Mouse (Mus musculus) urinary bladder, postnatal 10 days (tissue): Measurements from ENCODE around the gene Clip4.

Experiments used
- DNase-seq: peaks from one replicate; pipeline ENCODE4 v3.0.0; 2022; ENCODE audit warnings: low spot score

Gene Clip4

DNA sequence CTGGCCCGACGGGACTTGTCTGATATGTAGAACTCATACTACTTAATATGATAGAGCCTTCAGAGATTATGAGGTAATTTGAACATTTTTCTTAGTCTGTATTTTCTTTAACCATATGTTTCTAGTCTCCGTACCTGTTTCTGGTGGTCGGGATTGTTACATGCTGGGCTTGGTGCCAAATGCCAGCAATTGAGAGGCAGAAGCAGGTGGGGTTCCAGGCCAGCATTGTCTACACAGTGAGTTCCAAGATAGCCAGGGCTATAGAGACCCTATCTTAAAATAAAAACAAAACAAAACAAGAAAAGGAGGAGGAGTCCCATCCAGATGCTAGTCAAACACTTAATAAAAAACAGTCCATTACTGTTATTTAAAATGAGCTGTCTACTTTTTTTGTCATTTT is 23.3 kb downstream of the Clip4 start:
- DNase-seq, result no peak

DNA sequence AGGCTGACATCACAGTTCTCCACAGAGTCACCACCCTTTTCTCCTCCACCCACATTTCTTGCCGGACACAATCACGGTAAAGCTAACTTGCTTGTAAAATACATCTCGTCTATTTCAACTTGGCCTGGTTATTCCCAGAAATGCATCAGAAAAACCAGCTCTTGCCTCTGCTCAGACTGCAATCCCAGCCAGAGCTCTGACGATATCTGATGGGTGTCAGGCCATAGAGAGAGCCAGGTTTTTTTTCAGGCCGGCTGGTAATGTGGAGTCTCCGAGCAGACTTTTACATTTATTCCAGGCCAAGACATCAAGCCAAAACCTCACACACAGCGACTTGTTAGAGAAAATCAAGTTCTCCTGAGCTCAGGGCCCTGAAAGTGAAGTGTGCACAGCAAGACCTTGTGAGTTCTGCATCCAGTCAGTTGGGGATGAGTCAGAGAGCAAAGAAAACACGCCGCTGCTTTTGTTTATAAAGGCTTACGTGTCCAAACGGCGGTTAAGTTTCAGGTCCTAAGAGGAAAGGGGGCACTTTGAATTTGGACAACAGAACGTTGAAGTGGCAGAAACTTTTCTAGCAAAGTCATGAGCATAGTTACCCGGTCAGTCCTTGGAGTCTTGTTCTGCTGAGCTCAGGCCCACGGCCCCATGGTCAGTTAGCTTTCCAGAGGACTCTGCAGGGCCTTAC is 27.4 kb downstream of the Clip4 start:
- no peak for DNase-seq

DNA sequence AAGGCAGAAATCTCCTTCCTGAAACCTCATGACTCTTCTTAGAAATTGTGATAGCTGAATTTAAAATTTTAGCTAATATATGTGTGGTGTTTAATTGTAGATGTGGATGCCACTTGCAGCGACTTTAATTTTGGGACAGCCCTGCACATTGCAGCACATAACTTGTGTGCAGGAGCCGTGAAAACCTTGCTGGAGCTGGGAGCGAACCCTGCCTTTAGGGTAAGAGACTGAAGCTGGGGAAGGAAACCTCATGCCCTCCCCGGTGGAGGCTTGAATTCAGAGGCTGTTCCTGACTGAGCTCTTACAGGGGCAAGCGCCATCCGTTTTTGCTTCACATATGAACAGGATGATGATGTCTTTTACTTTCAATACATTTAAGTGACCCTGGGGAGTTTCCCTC is 35.2 kb downstream of the Clip4 start:
- DNase-seq, result no peak

DNA sequence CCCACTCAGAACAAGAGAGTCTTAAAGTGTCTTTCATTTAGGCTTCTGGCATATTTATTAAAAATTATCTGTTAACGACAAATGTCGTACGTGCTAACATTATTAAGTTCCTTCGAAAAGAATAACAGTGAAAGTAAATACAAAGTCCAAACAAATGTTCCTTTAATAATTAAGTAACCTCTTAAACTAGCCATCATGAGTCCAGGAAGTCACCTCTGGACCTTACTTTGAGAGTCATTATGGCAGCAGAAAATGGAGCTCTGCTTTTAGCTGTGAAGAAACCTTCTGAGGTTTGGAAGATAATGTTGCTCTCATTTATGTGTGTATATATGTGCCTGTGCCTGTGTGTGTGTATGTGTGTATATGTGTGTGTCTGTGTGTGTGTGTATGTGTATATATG is 35.6 kb downstream of the Clip4 start:
- DNase-seq, result no peak

DNA sequence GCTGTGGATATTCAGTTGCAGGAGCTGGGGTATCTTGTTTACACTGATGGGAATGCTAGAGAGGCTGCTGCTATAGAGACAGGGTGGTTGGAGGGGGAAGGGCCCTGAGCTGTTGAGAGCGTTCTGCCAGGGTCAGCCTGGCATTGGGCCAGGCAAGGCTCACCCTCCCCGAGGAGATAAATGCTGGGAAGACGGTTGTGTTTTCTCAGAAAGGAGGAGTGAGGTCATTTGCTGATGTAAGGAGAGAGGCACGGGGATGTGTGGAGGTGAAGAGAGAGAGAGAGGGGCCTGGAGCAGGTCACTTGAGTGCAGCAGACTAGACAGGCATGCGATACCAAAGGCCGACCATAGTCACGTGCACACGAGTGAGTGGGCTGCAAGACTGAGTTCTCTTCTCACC is 42.8 kb downstream of the Clip4 start:
- DNase-seq, result no peak

DNA sequence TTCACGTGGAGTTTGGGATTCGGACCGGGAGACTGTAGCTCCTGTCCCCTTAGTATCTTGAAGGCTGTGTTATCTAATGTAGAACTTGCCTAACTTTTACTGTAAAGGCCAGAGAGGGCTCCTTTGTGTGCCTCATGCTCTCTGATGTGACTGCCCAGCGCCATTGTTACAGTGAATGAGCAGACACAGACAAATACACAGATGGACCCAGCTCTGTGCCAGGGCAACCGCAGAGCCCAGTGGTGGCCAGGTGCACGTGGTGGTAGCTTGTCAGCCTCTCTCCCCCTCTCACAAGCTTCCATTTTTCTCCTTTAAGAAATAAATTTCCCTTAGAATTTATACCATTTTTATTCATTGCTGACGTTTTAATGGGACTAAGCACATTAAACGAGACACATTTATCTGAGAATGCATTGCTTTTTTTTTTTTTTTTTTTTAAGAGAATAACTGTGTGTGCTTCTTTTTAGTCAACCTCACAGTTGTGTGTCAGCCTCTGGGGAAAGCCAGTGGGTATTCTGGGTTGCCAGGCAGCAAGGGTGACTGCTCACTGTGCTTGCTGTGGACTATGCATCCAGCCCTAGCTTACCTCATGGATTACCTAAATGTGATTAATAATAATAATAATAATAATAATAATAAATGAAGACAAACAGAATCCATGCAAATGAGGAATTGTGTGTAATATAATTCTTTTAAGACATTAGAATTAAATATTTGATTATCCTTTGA is 48.0 kb downstream of the Clip4 start:
- no peak for DNase-seq

DNA sequence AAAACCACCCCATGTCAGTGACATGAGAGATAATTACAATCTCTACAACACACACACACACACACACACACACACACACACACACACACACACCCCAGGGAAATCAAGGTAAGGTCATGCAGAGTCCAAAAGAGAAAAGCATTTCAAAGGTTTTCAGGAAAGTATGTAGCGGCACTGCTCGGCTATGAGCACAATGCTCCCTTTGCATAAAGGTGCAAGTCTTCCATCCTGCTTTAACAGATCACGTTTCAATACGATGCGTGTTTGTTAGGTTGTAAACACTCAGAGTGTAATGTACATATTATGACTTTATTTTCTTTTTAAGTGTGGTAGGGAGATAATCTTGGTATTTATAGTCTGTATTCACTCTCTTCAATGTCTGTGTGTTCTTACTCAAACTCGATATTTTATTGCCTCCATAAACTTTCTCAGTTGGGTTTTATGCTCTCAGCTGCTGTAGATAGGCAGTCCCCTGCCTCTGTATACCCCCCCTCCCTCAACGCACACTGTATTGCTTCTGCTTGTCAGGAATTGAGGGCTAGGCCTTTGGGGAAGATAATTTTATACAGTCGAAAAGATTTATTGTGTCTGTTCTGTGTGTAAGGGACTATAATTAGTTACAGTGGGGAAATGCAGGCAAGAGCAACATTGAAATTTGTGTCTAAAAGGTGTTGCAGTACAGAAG is 55.5 kb downstream of the Clip4 start:
- no peak for DNase-seq

DNA sequence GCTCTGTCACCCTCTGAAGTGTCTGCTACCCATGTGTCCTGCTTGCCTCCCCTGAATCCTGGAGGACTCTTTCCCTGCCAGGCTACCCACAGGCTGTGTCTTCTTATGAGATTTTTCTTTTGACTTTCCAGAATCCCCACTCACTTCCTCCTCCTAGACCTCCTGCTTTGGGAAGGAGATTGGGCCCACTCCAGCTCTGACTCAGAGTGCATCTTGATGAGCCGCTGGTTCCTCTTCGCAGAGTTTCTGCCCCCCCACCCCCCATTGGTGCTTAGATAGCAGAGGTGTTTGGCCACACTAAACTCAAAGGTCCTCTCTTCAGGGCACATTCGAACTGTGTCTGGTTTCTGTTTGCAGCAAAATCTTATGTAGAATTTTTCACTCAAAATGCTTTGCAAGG is 58.3 kb downstream of the Clip4 start:
- DNase-seq, result no peak

DNA sequence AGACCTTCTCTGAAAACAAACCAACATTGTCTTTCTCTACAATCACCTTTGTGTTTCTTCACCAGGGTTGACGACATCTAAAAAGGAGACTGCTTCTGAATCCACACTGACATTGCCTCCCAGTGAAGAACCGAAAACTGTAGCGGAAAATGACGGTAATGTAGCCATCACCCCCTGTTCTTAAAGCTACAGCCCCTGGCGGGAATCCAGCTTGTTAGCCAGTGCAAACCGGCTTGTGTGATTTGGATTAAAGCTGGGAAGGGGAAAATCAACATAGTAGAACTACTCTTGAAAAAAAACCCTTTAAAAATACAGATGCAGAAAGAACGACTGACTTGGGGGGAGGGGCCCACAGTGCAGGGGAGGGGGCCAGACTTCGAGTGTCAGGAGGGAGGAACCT is 59.4 kb downstream of the Clip4 start:
- no peak for DNase-seq

DNA sequence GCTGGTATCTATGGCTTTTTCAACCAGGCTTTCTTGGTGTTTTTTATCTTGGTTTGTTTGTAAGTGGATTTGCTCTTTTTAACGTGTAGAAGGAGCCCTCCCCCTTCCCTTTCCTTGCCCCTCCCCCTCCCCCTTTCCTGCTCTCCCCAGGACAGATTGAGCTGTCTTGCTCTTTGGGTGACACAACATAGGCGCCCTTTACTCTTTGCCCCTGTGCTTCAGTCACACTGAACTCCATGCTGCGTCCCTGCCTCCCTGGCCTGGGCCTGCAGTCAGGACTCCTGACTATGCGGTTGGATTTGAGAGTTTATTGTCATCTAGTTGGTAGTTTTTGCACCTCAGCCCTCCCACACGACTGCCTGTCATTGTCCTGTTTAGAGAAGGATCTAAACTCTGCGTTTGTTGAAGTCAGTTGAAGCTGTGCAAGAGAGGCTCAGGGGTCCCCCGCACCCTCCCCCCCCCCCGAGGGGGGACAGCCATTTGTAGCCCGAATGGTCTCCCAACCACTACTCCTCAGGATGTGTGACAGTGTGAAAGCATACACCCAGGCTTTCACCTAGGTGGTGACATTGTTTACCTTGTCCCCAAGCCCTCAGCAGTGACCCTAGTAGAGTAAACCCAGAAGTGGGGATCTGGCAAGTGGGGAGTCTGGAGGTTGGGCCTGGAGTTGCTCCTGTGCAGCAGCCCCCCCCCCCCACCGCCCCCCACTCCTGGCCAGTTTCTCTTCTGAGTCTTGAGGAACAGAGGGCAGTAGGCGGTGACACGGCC is 60.6 kb downstream of the Clip4 start:
- DNase-seq, result no peak

DNA sequence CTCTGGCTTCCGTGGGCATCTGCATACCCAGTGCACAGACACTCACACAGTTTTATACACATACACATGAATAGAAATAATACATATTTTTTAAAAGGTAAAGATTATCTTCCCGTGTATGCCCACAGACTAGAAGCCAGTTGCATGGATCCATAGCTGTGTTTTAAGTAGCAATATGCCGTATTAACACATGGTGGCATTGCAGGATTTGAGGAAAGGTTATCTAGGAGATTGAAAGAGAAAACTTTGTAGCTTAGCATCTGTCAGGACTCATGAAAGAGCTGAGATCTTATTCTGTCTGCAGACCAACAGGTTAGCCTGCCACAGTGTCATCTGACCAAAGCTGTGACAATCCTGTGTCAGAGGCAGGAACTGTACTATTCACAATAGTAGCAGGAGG is 63.7 kb downstream of the Clip4 start:
- no peak for DNase-seq

DNA sequence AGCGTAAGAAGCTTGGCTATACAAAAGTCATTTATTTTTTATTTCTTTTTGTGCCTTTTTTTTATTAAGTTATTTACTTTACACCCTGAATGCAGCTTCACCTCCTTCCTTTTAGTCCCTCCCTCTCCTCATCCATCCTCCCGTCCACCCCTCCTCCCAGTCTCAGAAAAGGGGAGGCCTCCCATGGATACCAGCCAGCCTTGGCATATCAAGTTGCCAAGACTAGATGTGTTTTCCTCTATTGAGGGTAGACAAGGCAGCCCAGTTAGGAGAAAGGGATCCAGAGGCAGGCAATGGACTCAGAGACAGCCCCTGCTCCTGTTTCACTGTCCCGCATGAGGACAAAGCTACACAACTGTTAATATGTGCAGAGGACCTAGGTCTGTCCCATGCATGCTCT is 93.9 kb downstream of the Clip4 start:
- no peak for DNase-seq

DNA sequence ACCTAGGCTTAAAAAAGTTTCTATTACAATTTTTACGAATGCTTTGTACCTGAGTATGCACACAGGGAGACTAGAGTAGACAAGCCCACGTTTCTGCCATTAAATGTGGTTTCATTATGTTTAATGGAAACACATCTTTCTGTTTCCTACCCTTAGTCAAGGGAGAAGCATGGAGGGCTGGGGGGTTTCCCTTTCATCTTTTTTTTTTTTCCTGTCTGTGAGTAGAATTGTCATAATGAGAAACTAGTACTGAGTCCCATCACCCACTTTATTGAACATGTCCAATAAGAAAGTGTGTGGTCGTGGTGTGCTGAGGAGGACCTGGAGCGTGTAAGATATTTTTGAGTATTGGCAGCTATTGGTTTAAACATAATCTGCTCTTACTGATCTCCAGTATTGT is 94.6 kb downstream of the Clip4 start:
- DNase-seq, result no peak

DNA sequence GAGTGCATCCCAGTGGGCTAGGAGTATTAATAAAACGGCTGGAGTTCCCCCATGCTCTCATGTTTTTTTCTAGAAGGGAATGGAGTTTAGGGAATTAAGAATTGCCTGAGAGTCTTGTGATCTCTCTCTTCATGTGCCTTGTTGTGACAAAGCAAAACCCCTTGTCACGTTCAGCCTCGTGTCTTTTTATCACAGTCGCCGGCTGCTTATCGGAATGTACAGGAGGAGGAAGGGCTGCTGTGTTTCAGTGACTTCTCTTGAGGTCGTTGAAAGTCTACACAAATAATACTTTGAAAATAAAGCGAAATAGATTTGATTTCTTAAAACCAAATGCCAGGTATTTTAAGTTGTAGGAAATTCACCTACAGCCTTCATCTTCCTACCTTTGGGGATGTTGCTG is 95.8 kb downstream of the Clip4 start:
- DNase-seq, result no peak

DNA sequence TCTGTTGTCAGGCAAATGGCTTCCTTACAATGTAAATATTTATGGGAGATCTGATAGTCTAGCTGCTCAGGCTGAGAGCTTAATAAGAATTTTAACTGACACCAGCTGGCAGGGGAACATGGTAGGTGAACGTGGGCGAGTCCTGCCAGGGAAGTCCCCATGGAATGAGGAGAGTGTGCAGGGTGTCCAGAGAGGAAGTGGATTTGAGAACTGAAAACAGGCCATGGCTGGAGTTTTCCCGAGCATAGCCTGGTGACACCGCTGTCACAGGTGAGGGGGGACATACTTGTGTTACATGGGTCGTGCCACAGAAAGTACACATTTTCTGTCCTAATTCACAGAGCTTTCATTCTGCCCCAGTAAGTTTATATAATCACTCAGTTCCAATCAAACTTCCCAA is 97.2 kb downstream of the Clip4 start:
- DNase-seq, result no peak

DNA sequence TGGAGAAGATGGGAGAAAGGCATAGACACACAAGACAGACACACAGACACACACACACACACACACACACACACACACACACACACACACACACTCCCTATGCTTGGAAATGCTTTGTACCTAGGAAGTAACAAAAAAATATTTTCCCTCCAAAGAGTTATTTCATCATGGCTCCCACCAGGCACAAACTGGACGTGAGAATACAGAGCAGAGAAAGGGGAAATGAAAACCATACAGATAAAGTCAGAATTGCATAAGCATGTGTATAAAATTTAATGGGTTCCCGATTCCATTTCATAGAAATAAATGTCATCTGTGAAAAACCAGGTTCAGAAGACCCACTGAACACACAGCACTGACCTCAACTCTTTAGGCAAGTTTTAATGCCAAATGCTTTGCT is 99.6 kb downstream of the Clip4 start:
- no peak for DNase-seq

DNA sequence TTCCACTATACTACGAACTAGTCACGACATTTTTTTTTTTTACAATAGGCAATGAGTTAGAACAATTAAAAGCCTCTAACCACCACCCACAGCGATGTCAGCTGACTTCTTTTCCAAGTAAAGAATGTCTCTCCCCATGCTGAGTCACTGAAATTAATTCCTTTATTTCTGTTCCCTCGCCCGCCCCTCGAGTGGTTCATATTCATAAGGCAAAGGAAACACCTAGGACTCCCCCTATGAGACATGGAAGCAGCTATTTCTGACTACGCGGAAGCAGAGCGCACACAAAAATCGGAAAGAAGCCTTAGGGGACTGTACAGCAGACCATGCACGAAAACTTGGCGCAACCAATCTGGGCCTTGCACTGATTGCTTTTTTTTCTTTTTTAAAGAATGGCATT is 100.6 kb downstream of the Clip4 start:
- no peak for DNase-seq

DNA sequence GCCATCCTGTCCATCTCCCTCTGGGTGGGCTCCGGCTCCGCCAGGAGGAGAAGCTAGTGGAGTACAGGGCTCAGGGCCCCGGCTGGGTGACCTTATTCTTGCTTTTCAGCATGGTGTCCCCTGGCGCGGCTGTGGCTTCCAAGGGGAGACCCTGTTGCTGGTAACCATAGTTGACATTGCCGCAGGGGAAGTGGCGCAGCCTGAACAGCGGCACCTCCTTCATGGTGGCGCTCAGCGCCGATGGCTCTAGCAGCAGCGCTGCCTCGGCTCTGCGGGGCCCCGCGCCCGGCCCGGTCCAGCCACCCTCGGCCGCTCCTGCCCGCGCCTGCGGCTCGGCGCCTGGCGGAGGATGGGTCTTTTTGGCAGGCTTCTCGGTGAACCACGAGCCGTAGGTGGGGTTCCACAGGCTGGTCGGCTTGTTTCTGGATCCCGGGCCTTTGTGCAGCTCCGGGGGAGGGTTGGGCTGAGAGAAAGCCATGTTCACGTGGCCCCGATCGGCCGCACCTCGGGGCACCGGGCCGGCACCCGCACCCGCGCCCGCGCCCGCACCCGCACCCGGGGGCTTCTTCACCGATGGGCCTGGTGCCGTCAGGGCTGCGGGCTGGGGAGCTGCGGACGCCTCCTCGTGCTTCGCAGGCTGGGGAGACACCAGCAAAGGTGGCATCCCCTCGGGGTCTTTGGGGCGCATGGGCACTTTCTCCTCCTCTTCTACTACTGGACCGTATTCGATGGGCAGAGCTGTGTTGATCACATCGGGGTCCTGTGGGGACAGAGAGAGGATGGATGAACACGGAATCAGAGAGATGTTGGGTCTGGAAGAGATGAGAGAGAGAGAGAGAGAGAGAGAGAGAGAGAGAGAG is 101.3 kb downstream of the Clip4 start:
- DNase-seq, result no peak

DNA sequence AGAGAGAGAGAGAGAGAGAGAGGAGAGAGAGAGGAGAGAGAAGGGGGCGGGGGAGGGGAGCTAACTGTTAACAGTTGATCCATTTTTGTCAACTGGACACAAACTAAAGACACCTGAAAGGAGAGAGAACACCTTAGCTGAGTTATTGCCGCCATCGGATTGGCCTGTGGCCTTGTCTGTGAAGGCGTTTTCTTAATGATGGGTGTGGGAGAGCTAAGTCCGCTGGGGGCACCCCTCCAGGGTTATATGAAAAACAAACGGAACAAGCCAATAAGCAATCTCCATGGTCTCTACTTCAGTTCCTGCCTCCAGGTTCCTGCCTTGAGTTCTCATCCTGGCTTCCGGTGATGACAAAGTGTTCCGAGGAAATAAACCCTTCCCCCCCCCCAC is 102.0 kb downstream of the Clip4 start:
- no peak for DNase-seq

DNA sequence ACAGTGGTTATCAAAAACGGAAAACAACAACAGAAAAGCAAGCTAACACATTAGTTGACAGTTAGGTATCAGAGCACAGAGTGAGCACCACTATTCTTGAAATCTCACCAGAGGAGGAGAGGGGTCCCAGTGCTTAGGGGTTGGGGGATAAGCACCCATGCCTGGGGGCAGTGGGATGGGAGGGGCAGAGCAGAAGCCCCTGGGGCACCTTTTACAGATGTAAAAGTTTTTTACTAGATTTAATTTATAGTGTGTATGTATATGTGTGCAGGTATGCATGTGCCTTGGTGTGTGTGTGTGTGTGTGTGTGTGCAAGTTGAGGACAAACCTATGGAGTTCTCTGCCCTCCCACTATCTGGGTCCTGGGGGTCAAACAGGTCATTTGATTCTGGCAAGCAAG is 102.4 kb downstream of the Clip4 start:
- no peak for DNase-seq

DNA sequence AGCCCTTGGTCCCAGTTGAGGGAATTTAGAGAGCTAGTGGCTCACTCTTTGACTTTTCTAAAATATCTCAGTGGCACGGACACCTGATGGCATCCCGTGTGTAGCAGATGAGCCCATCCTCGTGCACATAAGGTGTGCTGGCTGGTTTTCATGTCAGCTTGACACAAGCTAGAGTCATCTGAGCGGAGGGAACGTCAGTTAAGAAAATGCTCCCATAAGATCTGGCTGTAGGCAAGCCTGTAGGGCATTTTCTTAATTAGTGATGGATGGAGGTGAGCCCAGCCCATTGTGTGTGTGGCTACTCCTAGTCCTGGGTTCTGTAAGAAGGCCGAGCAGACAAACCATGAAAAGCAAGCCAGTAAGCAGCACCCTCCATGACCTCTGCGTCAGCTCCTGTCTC is 103.7 kb downstream of the Clip4 start:
- DNase-seq, result no peak

DNA sequence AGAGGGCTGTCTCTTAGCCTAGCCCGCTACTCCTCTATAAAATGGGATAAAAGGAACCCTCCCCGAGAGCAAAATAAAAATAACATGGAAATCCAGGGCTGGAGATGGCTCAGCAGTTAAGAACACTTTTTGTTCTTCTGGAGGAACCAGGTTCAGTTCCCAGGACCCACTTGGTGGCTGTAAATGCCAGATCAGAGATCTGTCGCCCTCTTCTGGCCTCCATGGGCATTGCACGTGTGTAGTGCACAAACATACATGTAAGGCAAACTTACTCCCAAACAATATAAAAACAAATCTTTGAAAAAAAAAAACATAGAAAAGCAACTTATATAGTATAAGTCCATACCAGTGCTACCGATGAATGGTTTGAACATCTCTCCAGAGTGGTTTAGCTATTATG is 104.7 kb downstream of the Clip4 start:
- DNase-seq, result no peak
